Mouse (Mus musculus) lung, adult 2 months (tissue): ENCODE measurements around the gene Gm47841. TPM values are rescaled to one million over a fixed set of nuclear protein-coding genes. Genes with fewer than 3 reads are reported as not detected.
A peak's percentile ranks its signal among the peaks of the same experiment; 100 is the strongest.

Experiments used
- DNase-seq: peaks from one replicate; pipeline ENCODE4 v3.0.0; 2022
- H3K4me1 ChIP-seq: fragments of 200-500 bp; 2 replicates; pipeline ENCODE4 v1.6.1; 2011; ENCODE audit warnings: low read length; ENCODE audit not compliant: control insufficient read depth, insufficient read depth
- H3K4me3 ChIP-seq: fragments of 200-500 bp; replicated peaks from 2 replicates; pipeline ENCODE3; 2011; ENCODE audit warnings: low read depth, mild to moderate bottlenecking, control low read depth, low read length; ENCODE audit errors: extremely low read depth
- CTCF ChIP-seq: fragments of 200-500 bp; IDR thresholded peaks from 2 replicates; pipeline ENCODE4 v1.5.1; 2011; ENCODE audit warnings: mild to moderate bottlenecking, low read length, control low read depth; ENCODE audit not compliant: insufficient read depth
- POLR2A ChIP-seq: fragments of 200-500 bp; IDR thresholded peaks from 2 replicates; pipeline ENCODE4 v1.6.1; 2011; ENCODE audit warnings: low read depth, mild to moderate bottlenecking, control low read depth, low read length, borderline replicate concordance; ENCODE audit errors: extremely low read depth
- WGBS: fragments of 180-500 bp; shearing (Covaris S2); methylation state at CpG from one replicate; pipeline ENCODE4 v1.1.7; 2018; 5-methylcytosine and 5-hydroxymethylcytosine counted together
- polyA plus RNA-seq: library from polyadenylated mRNA; depleted of rRNA; stranded (reverse); fragments of >200 nt; gene quantifications from 2 replicates; pipeline ENCODE4 v1.2.3, GENCODE M21; 2012

The Gm47841 gene
- polyA plus RNA-seq, 1 experiment: 0.22 TPM

GRCm38 (mm10) chr15:101065069-101065468, 17.9 kb upstream of the Gm47841 start:
- 55% methylated on average over 6 of the region's 6 CpGs for WGBS
- no peak overlapping the region for H3K4me3 ChIP-seq
- H3K4me1 ChIP-seq: peaks cover 12% of the 10 kb centered on the region
- DNase-seq: no peak
- no peak for TF ChIP-seq CTCF
- no peak for TF ChIP-seq POLR2A

GRCm38 (mm10) chr15:101060280-101060852, 13.2 kb upstream of the Gm47841 start:
- Histone ChIP-seq H3K4me3 (no peak overlapping the region), H3K4me1 (no peaks in the 10 kb centered on the region; the same call in 1 of the 2 replicates)
- no peak for TF ChIP-seq POLR2A
- TF ChIP-seq CTCF: no peak
- DNase-seq: no peak
- 78% methylated on average over 11 of the region's 11 CpGs for WGBS

GRCm38 (mm10) chr15:101059570-101060279, 12.5 kb upstream of the Gm47841 start:
- Histone ChIP-seq H3K4me1 (no peaks in the 10 kb centered on the region; the same call in 1 of the 2 replicates), H3K4me3 (no peak overlapping the region)
- WGBS: 64% methylated on average over 9 of the region's 9 CpGs
- DNase-seq: no peak
- TF ChIP-seq CTCF (no peak), POLR2A (no peak)

GRCm38 (mm10) chr15:101056225-101056624, 9.0 kb upstream of the Gm47841 start:
- peak; percentile 13 for DNase-seq
- Histone ChIP-seq H3K4me3 (no peak overlapping the region), H3K4me1 (no peaks in the 10 kb centered on the region; the same call in 1 of the 2 replicates)
- WGBS: 39% methylated on average over 10 of the region's 10 CpGs
- peak; percentile 55 for TF ChIP-seq CTCF
- no peak for TF ChIP-seq POLR2A

GRCm38 (mm10) chr15:101054541-101054940, 7.3 kb upstream of the Gm47841 start:
- Histone ChIP-seq H3K4me1 (no peaks in the 10 kb centered on the region; the same call in 1 of the 2 replicates), H3K4me3 (no peak overlapping the region)
- TF ChIP-seq CTCF (no peak), POLR2A (no peak)
- 92% methylated on average over 10 of the region's 10 CpGs for WGBS
- no peak for DNase-seq

GRCm38 (mm10) chr15:101053832-101054459, 6.7 kb upstream of the Gm47841 start:
- no peak overlapping the region for H3K4me3 ChIP-seq
- no peak for TF ChIP-seq CTCF
- no peak for TF ChIP-seq POLR2A

GRCm38 (mm10) chr15:101052560-101053501, 5.6 kb upstream of the Gm47841 start:
- WGBS: 68% methylated on average over 105 of the region's 120 CpGs
- TF ChIP-seq POLR2A (no peak), CTCF (no peak)
- no peak for DNase-seq
- H3K4me3 ChIP-seq: no peak overlapping the region
- H3K4me1 ChIP-seq: no peaks in the 10 kb centered on the region; the same call in 1 of the 2 replicates

More at GRCm38 (mm10) chr15:101053832-101054459, 6.7 kb upstream of the Gm47841 start:
- H3K4me1 ChIP-seq: no peaks in the 10 kb centered on the region; the same call in 1 of the 2 replicates
- 58% methylated on average over 65 of the region's 65 CpGs for WGBS
- DNase-seq: no peak

- WGBS: 73% methylated on average over 10 of the region's 10 CpGs
- TF ChIP-seq CTCF (no peak), POLR2A (no peak)
- Histone ChIP-seq H3K4me1 (peaks cover 3% of the 10 kb centered on the region; the same call in 1 of the 2 replicates), H3K4me3 (no peak overlapping the region)
- no peak for DNase-seq
Measured at GRCm38 (mm10) chr15:101051869-101052268, 4.7 kb upstream of the Gm47841 start.

- TF ChIP-seq CTCF: no peak
- TF ChIP-seq POLR2A: no peak
- DNase-seq: no peak
- Histone ChIP-seq H3K4me1 (peaks cover 6% of the 10 kb centered on the region), H3K4me3 (no peak overlapping the region)
- WGBS: 68% methylated on average over 5 of the region's 5 CpGs
Measured at GRCm38 (mm10) chr15:101048338-101048896, 1.2 kb upstream of the Gm47841 start.
